Mouse (Mus musculus) kidney, embryonic 16.5 days (tissue): Measurements from ENCODE around the gene Rassf10. TPM values are rescaled to one million over a fixed set of nuclear protein-coding genes. Genes with fewer than 3 reads are reported as not detected.

Experiments used
- ATAC-seq: fragments of 200-750 bp; cut with Nextera tagmentation; 2 replicates; pipeline ENCODE4 v1.8.0; 2017; ENCODE audit warnings: moderate TSS enrichment; ENCODE audit not compliant: low FRiP score, low TSS enrichment
- H3K27ac ChIP-seq: fragments of 300-500 bp; sonication (generic); 2 replicates; pipeline ENCODE4 v1.5.1; 2014; ENCODE audit warnings: low read length
- H3K27me3 ChIP-seq: fragments of 300-500 bp; sonication (generic); 2 replicates; pipeline ENCODE4 v1.6.1; 2014; ENCODE audit warnings: low read length, control low read depth, mixed read lengths; ENCODE audit not compliant: insufficient read depth
- H3K36me3 ChIP-seq: fragments of 300-500 bp; sonication (generic); 2 replicates; pipeline ENCODE4 v1.6.1; 2014; ENCODE audit warnings: low read length, control low read depth, mixed read lengths; ENCODE audit not compliant: insufficient read depth
- H3K4me1 ChIP-seq: fragments of 300-500 bp; sonication (generic); 2 replicates; pipeline ENCODE4 v1.6.1; 2014; ENCODE audit warnings: low read length, control low read depth, mixed read lengths; ENCODE audit not compliant: insufficient read depth
- H3K4me2 ChIP-seq: fragments of 300-500 bp; sonication (generic); replicated peaks from 2 replicates; pipeline ENCODE4 v1.6.1; 2014; ENCODE audit warnings: low read depth, low read length
- H3K4me3 ChIP-seq: fragments of 300-500 bp; sonication (generic); 2 replicates; pipeline ENCODE4 v1.5.1; 2014; ENCODE audit warnings: mild to moderate bottlenecking, low read length
- H3K9ac ChIP-seq: fragments of 300-500 bp; sonication (generic); replicated peaks from 2 replicates; pipeline ENCODE4 v1.6.1; 2014; ENCODE audit warnings: low read length
- H3K9me3 ChIP-seq: fragments of 300-500 bp; sonication (generic); 2 replicates; pipeline ENCODE4 v1.6.1; 2016; ENCODE audit warnings: low read length, control low read depth
- WGBS: fragments of 180-500 bp; shearing (Covaris S2); extraction: QIAGEN DNeasy Blood & Tissue Kit; methylation state at CpG from one replicate; pipeline ENCODE4 v1.1.7; 2014; 5-methylcytosine and 5-hydroxymethylcytosine counted together
- polyA plus RNA-seq: library from polyadenylated mRNA; unstranded; fragments of >200 nt; fragmentation: Nextera tagmentation; extraction: Ambion mirVana; gene quantifications from 2 replicates; pipeline ENCODE4 v1.2.1, GENCODE M21; 2015

Rassf10 gene
- polyA plus RNA-seq, 1 experiment from 2014 or later: 20.4 TPM

DNA sequence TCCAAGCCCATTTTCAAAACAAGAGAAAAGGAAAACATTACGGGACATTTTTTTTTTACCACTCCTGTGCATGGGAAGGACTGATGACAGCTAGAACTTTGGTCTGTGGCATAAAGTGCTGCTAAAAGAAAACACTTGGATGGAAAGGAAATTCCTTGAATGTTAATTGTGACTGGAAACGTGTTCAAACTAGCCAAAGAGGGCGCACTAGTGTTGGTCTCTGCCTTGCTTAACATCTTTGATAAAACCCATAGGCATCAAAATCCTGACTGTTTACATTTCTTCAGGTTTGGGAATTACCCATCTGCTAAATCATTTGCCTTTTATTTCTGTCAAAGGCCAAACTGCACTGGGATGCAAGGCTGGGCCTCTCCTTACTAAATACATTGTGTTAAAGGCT lies 2.2 kb downstream of the Rassf10 start:
- H3K4me3 ChIP-seq: peak overlapping the region; percentile 53
- H3K27me3 ChIP-seq: peaks cover 17% of the 10 kb centered on the region
- peak overlapping the region; percentile 78 for H3K9ac ChIP-seq
- no peak for ATAC-seq
- WGBS: 29% methylated on average over 3 of the region's 3 CpGs
- no peaks in the 10 kb centered on the region for H3K9me3 ChIP-seq
- H3K27ac ChIP-seq: peak overlapping the region; percentile 66
- peaks cover 29% of the 10 kb centered on the region for H3K4me1 ChIP-seq
- H3K4me2 ChIP-seq: peak overlapping the region; percentile 72
- H3K36me3 ChIP-seq: no peaks in the 10 kb centered on the region

DNA sequence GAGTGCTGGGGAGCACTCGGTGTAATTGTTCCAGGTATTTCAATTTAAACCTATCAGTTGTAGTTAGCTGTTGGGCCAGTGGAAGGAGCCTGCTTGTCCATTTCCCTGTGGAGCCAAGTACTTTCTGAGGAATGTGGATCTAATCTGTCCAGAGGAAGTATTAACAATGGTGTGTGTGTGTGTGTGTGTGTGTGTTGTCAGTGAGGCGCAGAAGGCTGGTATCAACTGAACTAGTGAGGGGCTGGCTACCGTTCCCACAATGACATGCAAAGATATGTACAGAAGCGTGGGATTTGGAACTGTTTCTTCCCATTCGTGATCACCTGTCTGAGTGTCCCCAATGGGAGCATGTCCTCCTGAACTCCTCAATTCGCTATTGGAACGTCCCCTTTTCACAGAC lies 3.2 kb downstream of the Rassf10 start:
- no peak for ATAC-seq
- Histone ChIP-seq H3K9me3 (no peaks in the 10 kb centered on the region), H3K4me1 (peaks cover 29% of the 10 kb centered on the region), H3K9ac (peak overlapping the region; percentile 42), H3K4me2 (peak overlapping the region; percentile 72), H3K4me3 (peak overlapping the region; percentile 53), H3K36me3 (no peaks in the 10 kb centered on the region), H3K27me3 (peaks cover 17% of the 10 kb centered on the region), H3K27ac (peak overlapping the region; percentile 66)
- WGBS: 45% methylated on average over 7 of the region's 7 CpGs

DNA sequence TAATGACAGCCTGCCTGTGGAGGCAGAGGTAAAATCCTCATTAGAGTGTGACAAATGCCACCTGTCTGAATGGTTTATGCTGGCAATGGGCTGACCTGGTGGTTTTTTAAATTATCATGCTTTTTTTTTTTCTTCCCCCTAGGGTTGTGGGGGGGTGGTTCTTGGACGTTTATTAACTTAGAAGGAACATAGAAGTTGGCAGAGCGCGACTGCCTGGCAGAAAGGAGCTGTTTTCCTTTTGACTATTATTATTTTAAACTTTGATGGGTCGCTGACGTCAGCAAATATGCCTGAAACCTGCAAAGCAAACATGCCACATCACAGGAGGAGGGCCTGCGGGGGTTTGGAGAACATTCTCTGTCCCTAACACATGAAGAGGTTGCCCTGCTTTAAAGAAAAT lies 3.9 kb downstream of the Rassf10 start:
- no peak overlapping the region; the same call in 1 of the 2 replicates for H3K27ac ChIP-seq
- peaks cover 29% of the 10 kb centered on the region for H3K4me1 ChIP-seq
- H3K36me3 ChIP-seq: no peaks in the 10 kb centered on the region
- 23% methylated on average over 6 of the region's 6 CpGs for WGBS
- H3K9me3 ChIP-seq: no peaks in the 10 kb centered on the region
- peaks cover 17% of the 10 kb centered on the region for H3K27me3 ChIP-seq
- peak overlapping the region; percentile 53 for H3K4me3 ChIP-seq
- no peak for ATAC-seq
- no peak overlapping the region for H3K9ac ChIP-seq
- H3K4me2 ChIP-seq: peak overlapping the region; percentile 72

DNA sequence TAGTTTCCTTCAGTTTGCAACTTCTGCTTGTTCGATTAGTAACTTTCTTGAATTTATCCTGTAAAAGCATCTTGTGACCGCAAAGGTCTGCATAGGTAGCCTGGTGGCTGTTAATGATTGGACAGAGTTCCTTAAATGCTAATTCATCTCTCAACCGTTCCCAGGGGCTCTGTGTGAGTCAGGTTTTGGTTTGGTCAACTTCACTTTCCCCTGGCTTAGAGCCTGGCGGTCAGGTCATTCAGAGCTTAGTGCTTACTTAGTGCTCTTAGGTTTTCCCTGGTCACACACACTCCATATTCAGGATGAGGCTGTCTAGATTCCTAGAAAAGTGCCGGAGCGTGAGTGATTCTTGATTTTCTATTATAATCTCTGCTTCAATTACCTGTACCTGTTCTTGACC lies 12.6 kb downstream of the Rassf10 start:
- Histone ChIP-seq H3K27me3 (no peaks in the 10 kb centered on the region), H3K36me3 (no peaks in the 10 kb centered on the region), H3K4me2 (no peak overlapping the region; the same call in 1 of the 2 replicates), H3K4me1 (peaks cover 6% of the 10 kb centered on the region; the same call in 1 of the 2 replicates), H3K4me3 (no peak overlapping the region), H3K9ac (no peak overlapping the region), H3K27ac (peak overlapping the region; percentile 72; the same call in 1 of the 2 replicates), H3K9me3 (peaks cover 9% of the 10 kb centered on the region; the same call in 1 of the 2 replicates)
- ATAC-seq: peak; percentile 73
- WGBS: 41% methylated on average over 6 of the region's 6 CpGs

DNA sequence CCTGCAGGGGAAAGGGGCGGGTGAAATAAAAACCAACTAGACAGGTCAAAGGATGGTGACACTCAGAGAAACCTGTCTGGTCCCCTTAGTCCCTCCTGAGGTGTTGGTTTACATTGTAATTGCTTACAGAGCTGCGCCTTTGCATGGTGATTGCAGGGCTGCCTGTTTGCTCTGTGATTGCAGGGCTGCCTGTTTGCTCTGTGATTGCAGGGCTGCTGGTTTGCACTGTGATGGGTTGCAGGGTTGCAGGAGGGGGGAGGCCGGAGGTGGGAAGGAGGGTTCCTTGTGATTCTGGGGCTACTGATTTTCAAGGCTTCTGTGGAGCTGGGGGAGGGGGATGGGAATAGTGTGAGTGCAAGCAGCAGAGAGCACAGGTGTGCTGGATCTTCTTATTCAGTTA lies 13.0 kb downstream of the Rassf10 start:
- Histone ChIP-seq H3K27ac (peak overlapping the region; percentile 72; the same call in 1 of the 2 replicates), H3K27me3 (no peaks in the 10 kb centered on the region), H3K9me3 (peaks cover 9% of the 10 kb centered on the region; the same call in 1 of the 2 replicates), H3K4me2 (no peak overlapping the region; the same call in 1 of the 2 replicates), H3K4me1 (peaks cover 6% of the 10 kb centered on the region; the same call in 1 of the 2 replicates), H3K9ac (no peak overlapping the region), H3K36me3 (no peaks in the 10 kb centered on the region), H3K4me3 (no peak overlapping the region)
- peak; percentile 61; the same call in 1 of the 2 replicates for ATAC-seq
- WGBS: 26% methylated on average over 3 of the region's 3 CpGs

DNA sequence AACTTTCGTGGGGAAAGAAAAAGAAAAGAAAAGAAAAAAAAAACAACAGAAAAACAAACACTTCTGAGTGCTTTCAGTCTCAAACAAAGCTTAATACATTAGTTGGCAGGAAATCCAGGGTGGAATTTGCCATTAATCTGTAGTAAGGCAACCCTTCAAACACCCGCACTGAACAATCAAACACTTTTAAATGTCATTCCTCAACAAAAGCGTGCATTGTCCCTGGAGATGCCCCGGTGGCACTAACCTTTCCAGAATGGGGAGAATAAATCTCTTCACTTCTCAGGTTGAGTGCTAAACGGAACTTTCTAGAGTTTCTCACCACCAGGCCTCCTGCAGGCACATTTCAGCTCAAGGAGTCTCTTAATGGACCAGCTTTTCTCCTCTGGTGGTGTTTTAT lies 29.6 kb downstream of the Rassf10 start:
- no peaks in the 10 kb centered on the region for H3K36me3 ChIP-seq
- no peak overlapping the region for H3K4me2 ChIP-seq
- peaks cover 4% of the 10 kb centered on the region; the same call in 1 of the 2 replicates for H3K4me1 ChIP-seq
- no peak for ATAC-seq
- H3K9ac ChIP-seq: no peak overlapping the region
- no peaks in the 10 kb centered on the region for H3K9me3 ChIP-seq
- no peaks in the 10 kb centered on the region for H3K27me3 ChIP-seq
- 35% methylated on average over 5 of the region's 5 CpGs for WGBS
- no peak overlapping the region for H3K4me3 ChIP-seq
- no peak overlapping the region for H3K27ac ChIP-seq

DNA sequence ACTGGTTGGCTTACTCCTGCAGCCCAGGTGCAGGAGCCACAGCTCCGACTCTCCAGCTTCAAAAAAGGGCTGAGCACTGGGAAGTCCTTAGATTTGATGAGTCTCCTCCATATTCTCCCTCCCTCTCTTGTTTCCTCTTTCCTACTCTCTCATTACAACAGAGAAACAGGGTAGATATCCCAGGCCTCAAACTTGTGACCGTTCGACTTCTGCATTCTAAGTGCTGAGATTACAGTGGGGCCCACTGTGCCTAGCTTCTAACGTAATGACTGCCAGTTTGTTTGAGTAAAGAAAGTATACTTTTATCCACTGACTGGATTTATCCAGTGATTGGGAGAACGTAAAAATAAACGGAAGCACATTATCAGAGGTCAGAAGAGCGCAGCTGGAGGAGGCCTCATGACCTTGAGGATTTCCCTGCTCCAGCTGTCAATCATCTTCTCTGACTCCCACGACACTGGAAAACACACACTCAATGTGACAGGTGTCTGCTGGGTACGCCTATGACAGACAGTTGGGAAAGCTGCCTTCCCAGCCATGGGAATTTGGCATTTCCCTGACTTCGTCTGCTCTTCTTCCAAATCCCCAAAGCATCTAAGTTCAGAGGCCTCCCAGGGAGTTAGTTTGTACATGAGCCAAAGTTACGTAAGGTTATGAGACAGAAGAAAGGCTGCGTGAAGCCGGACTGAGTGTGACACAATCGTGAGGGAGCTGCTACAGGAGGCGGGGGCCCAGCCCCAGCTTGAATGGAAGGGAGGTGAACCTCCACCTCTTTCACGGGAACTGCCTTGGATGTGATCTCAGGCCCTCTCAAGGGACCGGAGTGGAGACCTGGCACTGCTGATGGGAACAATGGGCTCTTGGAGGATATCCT lies 31.2 kb downstream of the Rassf10 start:
- Histone ChIP-seq H3K27me3 (no peaks in the 10 kb centered on the region), H3K27ac (no peak overlapping the region), H3K36me3 (no peaks in the 10 kb centered on the region), H3K4me3 (no peak overlapping the region), H3K9ac (no peak overlapping the region), H3K4me1 (peaks cover 4% of the 10 kb centered on the region; the same call in 1 of the 2 replicates), H3K4me2 (no peak overlapping the region), H3K9me3 (0 out of 2 replicates have a peak, but pooled peaks cover 1% of the 10 kb centered on the region)
- 53% methylated on average over 17 of the region's 17 CpGs for WGBS
- 0 out of 2 replicates have a peak, but pooled peaks have one; percentile 9 for ATAC-seq

DNA sequence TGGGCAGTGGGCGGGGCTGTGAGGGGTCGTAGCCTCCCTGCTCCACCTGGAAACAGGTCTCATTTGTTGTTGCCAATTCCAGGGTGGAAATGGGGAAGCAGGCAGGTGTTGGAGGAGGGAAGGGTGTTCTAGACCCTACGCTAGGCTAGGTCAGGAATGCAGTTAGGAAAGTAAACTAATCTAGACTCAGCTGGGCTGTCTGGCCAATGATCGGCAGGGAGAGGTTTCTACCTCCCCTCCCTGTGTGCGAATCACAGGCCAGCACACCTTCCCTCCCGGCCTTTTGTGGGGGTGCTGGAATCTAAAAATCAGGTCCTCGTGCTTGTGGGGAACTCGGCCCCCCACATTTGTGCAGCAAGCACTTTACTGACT lies 31.8 kb downstream of the Rassf10 start:
- 53% methylated on average over 8 of the region's 8 CpGs for WGBS
- Histone ChIP-seq H3K4me3 (no peak overlapping the region), H3K4me1 (peaks cover 4% of the 10 kb centered on the region; the same call in 1 of the 2 replicates), H3K36me3 (no peaks in the 10 kb centered on the region), H3K9me3 (0 out of 2 replicates have a peak, but pooled peaks cover 6% of the 10 kb centered on the region), H3K27me3 (no peaks in the 10 kb centered on the region), H3K9ac (no peak overlapping the region), H3K27ac (no peak overlapping the region), H3K4me2 (no peak overlapping the region)
- ATAC-seq: 0 out of 2 replicates have a peak, but pooled peaks have one; percentile 2

DNA sequence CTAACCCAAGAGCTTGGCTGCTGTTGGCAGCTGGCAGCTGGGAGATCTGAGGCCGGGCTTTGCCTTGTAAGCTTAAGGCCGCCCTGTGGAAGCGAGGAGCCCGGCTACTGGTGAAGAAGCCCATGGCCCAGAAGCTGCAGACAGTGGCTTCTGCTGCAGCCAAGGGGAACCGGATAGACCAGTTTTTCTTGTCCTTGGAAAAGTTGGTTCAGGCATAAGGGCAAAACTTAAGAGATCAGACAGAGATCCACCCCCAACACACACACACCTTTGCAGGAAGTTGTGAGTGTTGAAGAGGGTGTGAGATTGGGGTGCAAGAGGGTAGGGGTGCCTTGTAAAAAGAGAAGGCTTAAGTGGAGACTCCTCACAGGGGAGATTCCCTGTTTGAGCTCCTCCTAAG lies 39.2 kb downstream of the Rassf10 start:
- H3K4me3 ChIP-seq: no peak overlapping the region
- no peak for ATAC-seq
- 75% methylated on average over 5 of the region's 5 CpGs for WGBS
- H3K4me2 ChIP-seq: no peak overlapping the region
- peaks cover 5% of the 10 kb centered on the region; the same call in 1 of the 2 replicates for H3K4me1 ChIP-seq
- H3K27me3 ChIP-seq: no peaks in the 10 kb centered on the region
- H3K9me3 ChIP-seq: 0 out of 2 replicates have a peak, but pooled peaks cover 6% of the 10 kb centered on the region
- no peaks in the 10 kb centered on the region for H3K36me3 ChIP-seq
- no peak overlapping the region for H3K27ac ChIP-seq
- H3K9ac ChIP-seq: no peak overlapping the region
